Mouse (Mus musculus) liver, embryonic 14.5 days (tissue): Measurements from ENCODE around the gene Rhebl1.

Experiments used
- CTCF ChIP-seq: IDR thresholded peaks from 2 replicates; pipeline ENCODE4 v1.5.1; 2016; ENCODE audit warnings: antibody characterized with exemption, low read depth, control low read depth
- EP300 ChIP-seq: IDR thresholded peaks from 2 replicates; pipeline ENCODE4 v1.6.1; 2016; ENCODE audit warnings: antibody characterized with exemption, low read depth

- TF ChIP-seq CTCF (no peak), EP300 (no peak)
Measured at GRCm38 (mm10) chr15:98866501-98866900, 27.8 kb downstream of the Rhebl1 start.
